Mouse (Mus musculus): Measurements from ENCODE around the gene Gprin3.
"Not testable (repeated sequence)": the region's sequence is repeated elsewhere in the genome, so short reads cannot be mapped to it uniquely, and the experiment has no call there.

Gprin3 gene

GRCm38 (mm10) chr6:59348673-59349072 lies 77.4 kb downstream of the Gprin3 start:
- no peak for DNase-seq (ENCODE audit: low spot score)

GRCm38 (mm10) chr6:59341146-59341545 lies 84.9 kb downstream of the Gprin3 start:
- DNase-seq (ENCODE audit: low spot score) = no peak

- no peak for DNase-seq (ENCODE audit: low spot score)
Observed at GRCm38 (mm10) chr6:59328297-59328696, 97.8 kb downstream of the Gprin3 start.

GRCm38 (mm10) chr6:59315868-59316267 lies 110.2 kb downstream of the Gprin3 start:
- DNase-seq (ENCODE audit: low spot score) = no peak

GRCm38 (mm10) chr6:59315090-59315489 lies 111.0 kb downstream of the Gprin3 start:
- DNase-seq (ENCODE audit: low spot score) = no peak

GRCm38 (mm10) chr6:59313162-59313561 lies 112.9 kb downstream of the Gprin3 start:
- DNase-seq (ENCODE audit: low spot score) = no peak

- DNase-seq (ENCODE audit: low spot score) = no peak
Observed at GRCm38 (mm10) chr6:59311241-59311640, 114.9 kb downstream of the Gprin3 start.

- DNase-seq (ENCODE audit: low spot score) = not testable (repeated sequence)
Observed at GRCm38 (mm10) chr6:59304235-59304942, 121.7 kb downstream of the Gprin3 start.

GRCm38 (mm10) chr6:59303031-59303430 lies 123.1 kb downstream of the Gprin3 start:
- no peak for DNase-seq (ENCODE audit: low spot score)
